Mouse (Mus musculus) bone marrow macrophage, adult 2 months (primary cell): ENCODE data around the gene Rnf26.

Experiments used
- CTCF ChIP-seq: IDR thresholded peaks from 2 replicates; pipeline ENCODE4 v1.5.1; 2012; ENCODE audit warnings: low read depth, mild to moderate bottlenecking, low read length, moderate library complexity
- POLR2A ChIP-seq: IDR thresholded peaks from 2 replicates; pipeline ENCODE4 v1.6.1; 2012; ENCODE audit warnings: mild to moderate bottlenecking, low read depth, low read length, borderline replicate concordance

DNA sequence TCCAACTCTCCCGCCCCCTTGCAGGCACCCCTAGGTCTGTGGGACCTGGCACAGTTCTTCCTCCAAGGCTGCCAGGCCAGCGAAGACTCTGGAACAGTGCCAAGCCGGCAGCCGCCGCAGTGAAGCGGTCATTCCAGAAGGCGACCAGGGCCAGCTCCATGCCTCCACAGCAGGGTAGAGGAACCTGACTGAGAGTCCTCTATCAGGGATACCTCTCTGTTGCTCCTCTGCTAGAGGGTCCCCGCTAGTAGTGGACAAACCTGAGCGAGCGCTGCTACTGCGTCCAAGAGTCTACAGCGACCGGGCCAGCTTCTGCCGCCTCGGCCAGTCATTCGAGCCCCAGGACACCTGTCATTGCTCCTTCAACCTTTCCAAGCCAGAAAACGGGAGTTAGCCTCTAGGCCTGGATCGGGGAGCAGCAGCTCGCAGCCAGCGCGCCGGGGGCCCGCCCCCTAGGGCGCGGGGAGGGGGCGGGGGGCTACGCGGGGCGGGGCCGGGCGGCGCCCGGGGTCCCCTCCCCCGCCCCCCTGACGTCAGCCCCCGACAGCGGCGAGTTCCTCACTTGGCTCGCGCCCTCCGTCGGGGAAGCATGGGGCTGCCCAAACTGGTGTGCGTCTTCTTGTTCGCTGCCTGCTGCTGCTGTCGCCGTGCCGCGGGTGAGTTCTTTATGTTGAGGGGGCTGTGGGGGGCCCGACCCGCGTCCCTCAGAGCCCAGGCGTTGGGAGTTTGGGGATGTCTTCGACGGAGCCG lies 21.0 kb upstream of the Rnf26 start, which contains the start of gene Mcam:
- no peak for TF ChIP-seq CTCF
- no peak for TF ChIP-seq POLR2A
